Mouse (Mus musculus): ENCODE data around the gene Pnkd.

GRCm38 (mm10) chr1:74249331-74249980 is 35.3 kb upstream of the Pnkd start:
- no peak for TF ChIP-seq CTCF (IDR thresholded peaks at IDR 0.05; ENCODE audit: control insufficient read depth, insufficient read depth, low read length)
- TF ChIP-seq POLR2A (IDR thresholded peaks at IDR 0.05; ENCODE audit: borderline replicate concordance, control insufficient read depth, low read depth, low read length), result no peak
